Mouse (Mus musculus) embryonic stem cell, embryonic (primary cell): Measurements from ENCODE around the gene Sumo1.

ENCODE experiments used
- CTCF ChIA-PET, 4 experiments: fragments of 300-600 bp in 2 of 4; fragments of 350-600 bp in 2 of 4; sonication (Branson Sonifier 250); formaldehyde crosslinking; loops; one replicate each; lab custom pipeline; 2022; ENCODE audit warnings: inconsistent platforms in 2 of 4; lab: Charles Lee
- POLR2A ChIA-PET, 4 experiments: fragments of 300-600 bp in 2 of 4; fragments of 350-600 bp in 2 of 4; sonication (Branson Sonifier 250); formaldehyde crosslinking; loops; one replicate each; lab custom pipeline; 2022; ENCODE audit warnings: antibody characterized with exemption in 4 of 4, inconsistent platforms in 1 of 4; lab: Charles Lee

Sumo1 gene

GRCm38 (mm10) chr1:59553708-59554107 is 116.9 kb downstream of the Sumo1 start:
- ChIA-PET CTCF (interaction anchor here in 1 of 4 experiments (0.6 kb wide), 1 partner anchor 50 kb away, joined by 3 read pairs; no protein-coding TSS in a partner anchor), POLR2A (interaction anchor here in 1 of 4 experiments (0.5 kb wide), 1 partner anchor 289 kb away, joined by 4 read pairs; no protein-coding TSS in a partner anchor)

DNA sequence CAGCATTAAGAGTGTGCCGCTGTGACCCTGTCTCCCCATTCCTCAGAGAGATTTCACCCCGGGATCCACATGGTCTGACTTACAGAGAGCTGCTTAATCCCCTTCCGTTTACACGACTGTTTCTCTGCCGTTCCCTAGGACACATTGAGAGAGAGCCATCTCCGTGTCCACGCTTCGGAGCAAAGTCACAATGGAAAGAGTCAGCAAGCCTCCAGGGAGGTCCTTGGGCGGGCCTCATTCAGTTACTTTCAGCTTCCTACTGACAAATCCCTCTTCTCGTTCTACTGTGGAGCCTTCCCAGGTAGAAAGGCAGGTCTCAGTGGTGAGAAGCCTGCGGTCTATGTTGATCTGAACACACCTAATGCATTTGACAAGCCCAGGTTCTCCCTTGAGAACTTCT is 119.6 kb downstream of the Sumo1 start:
- CTCF ChIA-PET: interaction anchor here in 2 of 4 experiments (0.6 kb wide), 2 partner anchors 33 to 400 kb away, joined by 4 to 5 read pairs; no protein-coding TSS in a partner anchor

GRCm38 (mm10) chr1:59550227-59550626 is 120.4 kb downstream of the Sumo1 start:
- CTCF ChIA-PET: no interaction called here

More for the DNA sequence above, 119.6 kb downstream of the Sumo1 start:
- POLR2A ChIA-PET: interaction anchor here in 1 of 4 experiments (0.6 kb wide), 2 partner anchors 63 to 94 kb away, joined by 3 to 5 read pairs; no protein-coding TSS in a partner anchor

DNA sequence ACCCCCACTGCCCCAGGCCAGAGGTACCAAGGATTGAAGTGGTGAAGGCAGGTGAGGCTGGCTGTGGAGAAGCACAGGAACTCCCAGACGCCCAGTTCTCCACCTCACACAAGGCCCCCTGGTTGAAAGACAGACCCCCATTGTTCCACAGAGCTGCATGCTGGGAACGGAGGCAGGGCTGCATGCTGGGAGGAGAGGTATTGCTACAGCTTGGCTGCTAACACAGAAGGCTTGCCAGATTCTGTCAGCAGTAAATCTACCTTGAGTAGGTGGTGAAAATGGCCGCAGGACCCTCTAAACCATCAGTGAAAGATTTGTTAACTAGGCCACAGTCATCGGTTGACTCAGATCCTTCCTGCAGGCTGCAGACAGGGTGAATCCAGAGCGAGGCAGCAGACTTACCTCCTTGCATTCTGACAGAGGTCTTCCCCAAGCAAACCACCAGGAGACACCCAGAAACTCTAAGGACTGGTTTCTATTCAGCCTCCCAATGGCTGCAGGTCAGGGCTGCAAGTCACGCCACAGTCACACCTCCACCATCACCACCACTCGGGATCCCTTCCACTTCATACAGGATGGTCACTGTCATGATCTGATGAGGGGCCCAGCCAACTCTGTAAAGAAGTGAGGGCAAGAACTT is 121.5 kb downstream of the Sumo1 start:
- ChIA-PET POLR2A (interaction anchor here in 2 of 4 experiments (0.5 kb wide), 2 partner anchors 122 to 135 kb away, joined by 4 read pairs; partner anchors contain the start of gene Nop58 (in 1 of the 2)), CTCF (interaction anchor here in 1 of 4 experiments (0.6 kb wide), 1 partner anchor 16 kb away, joined by 10 read pairs; no protein-coding TSS in a partner anchor)

More at GRCm38 (mm10) chr1:59550227-59550626, 120.4 kb downstream of the Sumo1 start:
- POLR2A ChIA-PET: no interaction called here

- POLR2A ChIA-PET: interaction anchor here in 1 of 4 experiments (0.5 kb wide), 1 partner anchor 122 kb away, joined by 4 read pairs; no protein-coding TSS in a partner anchor
- CTCF ChIA-PET: no interaction called here
These were observed 122.1 kb downstream of the Sumo1 start for GRCm38 (mm10) chr1:59548486-59548885.

GRCm38 (mm10) chr1:59543911-59544310 is 126.7 kb downstream of the Sumo1 start:
- POLR2A ChIA-PET: no interaction called here
- CTCF ChIA-PET: no interaction called here

DNA sequence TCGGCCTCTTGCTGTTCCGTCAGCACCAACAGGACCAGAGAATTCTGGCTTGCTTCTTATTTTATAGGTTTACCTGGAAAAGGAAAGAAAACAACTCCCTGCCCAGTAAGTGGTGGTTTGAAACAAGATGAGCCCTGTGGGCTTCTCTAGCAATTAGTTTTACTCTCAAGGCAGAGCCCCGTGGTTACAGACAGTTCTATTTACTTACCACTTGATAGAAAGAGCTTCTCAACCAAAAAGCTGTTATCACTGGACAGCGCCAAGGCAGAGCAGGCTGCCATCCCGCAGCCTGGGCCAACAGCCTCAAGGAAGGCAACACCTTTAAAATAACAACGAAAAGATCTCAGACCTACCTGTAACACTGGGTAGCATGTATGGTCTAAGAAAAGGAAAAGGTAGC is 128.4 kb downstream of the Sumo1 start:
- POLR2A ChIA-PET: interaction anchor here in 3 of 4 experiments (0.6 to 1.3 kb wide), 5 partner anchors 8 to 305 kb away, joined by 3 to 4 read pairs (median 3); partner anchors contain the start of gene Als2 (in 1 of the 3)
- CTCF ChIA-PET: interaction anchor here in 2 of 4 experiments (0.9 to 1.4 kb wide), 4 partner anchors 42 to 298 kb away, joined by 3 to 4 read pairs (median 4); no protein-coding TSS in a partner anchor

DNA sequence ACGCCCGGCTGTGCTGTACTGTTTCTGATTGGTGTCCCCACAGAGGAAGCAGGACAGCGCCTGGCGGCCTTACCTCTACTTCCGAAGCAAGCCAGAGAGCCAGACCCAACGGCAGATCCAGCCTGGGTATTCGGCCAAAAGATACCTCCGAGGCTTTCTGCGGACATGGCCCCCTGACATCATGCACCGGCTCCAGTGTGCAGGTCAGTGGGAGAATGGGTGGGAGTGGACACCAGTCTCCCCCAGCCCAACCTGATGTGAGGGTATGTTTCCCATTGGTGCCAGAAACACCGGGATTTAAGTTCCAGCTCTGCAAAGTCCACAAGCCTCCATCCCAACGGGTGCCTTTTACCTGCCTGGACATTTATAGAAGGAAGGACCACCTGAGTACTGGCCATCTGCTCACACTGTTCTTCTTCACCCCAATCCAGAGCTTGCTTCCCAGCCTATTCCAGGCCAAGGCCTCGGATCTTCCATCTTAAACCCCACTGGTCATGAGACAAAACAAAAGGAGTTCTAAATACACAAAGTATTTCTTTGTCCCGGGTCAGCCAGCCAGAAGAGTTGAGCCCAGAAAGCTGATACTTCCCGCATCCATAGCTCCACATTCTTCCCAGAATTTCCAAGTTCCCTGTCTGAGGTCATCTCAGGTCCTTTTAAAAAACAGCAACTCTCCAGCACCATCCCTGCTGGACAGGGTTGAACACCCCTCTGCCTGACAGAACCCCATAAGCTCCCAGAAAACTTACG is 129.2 kb downstream of the Sumo1 start:
- ChIA-PET POLR2A (interaction anchor here in 2 of 4 experiments (0.9 to 1.3 kb wide), 3 partner anchors 29 to 304 kb away, joined by 3 to 4 read pairs (median 3); partner anchors contain the start of gene Als2 (in 1 of the 2)), CTCF (interaction anchor here in 1 of 4 experiments (1.2 to 1.4 kb wide), 2 partner anchors 43 to 225 kb away, joined by 3 to 4 read pairs; no protein-coding TSS in a partner anchor)

DNA sequence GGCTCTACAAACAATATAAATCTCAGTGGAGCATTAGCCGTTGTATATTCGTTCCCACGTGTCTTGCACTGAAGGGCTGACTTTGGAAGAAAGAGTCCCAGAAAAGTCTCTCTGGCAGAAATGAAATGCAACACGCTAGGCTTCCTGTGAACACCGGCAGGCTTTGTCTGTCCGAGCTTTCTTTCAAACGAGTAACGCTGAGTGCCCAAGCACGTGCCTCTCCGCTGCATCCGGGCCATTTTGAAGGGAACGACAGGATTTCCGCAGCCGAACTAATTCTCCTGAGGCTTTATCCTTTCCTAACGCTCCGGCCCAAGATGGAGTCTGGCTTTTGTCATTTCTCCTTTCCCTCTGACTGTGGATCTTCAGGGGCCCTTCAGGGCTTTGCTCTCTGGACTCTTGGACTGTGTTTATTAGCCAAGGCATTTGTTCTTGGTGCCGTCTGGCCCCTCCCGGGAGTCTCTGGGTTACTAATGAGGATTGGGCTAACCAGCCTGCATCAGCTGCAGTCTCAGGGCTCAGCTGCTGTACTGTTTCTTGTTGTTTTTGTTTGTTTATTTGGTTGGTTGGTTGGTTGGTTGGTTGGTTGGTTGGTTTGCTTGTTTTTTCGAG is 130.0 kb downstream of the Sumo1 start:
- POLR2A ChIA-PET: interaction anchor here in 1 of 4 experiments (1.0 kb wide), 1 partner anchor 335 kb away, joined by 3 read pairs; no protein-coding TSS in a partner anchor

GRCm38 (mm10) chr1:59538381-59538780 is 132.3 kb downstream of the Sumo1 start:
- CTCF ChIA-PET: no interaction called here
- POLR2A ChIA-PET: interaction anchor here in 1 of 4 experiments (0.6 to 2.0 kb wide), 5 partner anchors 14 to 305 kb away, joined by 3 to 8 read pairs (median 3); no protein-coding TSS in a partner anchor

More for the DNA sequence above, 130.0 kb downstream of the Sumo1 start:
- CTCF ChIA-PET: no interaction called here
